Mouse (Mus musculus) c-Kit-positive CD71-positive TER-119-negative erythroid progenitor cells, embryonic 14.5 days (primary cell): ENCODE results near the gene Prss38.
A peak's percentile ranks its signal among the peaks of the same experiment; 100 is the strongest.
"Not testable (repeated sequence)": the region's sequence is repeated elsewhere in the genome, so short reads cannot be mapped to it uniquely, and the experiment has no call there.

Source experiments
- DNase-seq: peaks from one replicate; pipeline ENCODE4 v3.0.0-alpha.2; 2013; ENCODE audit warnings: low read depth

Prss38 gene

GRCm38 (mm10) chr11:59377999-59378398 is 2.5 kb upstream of the Prss38 start:
- DNase-seq = no peak

GRCm38 (mm10) chr11:59369848-59370247 is 5.6 kb downstream of the Prss38 start:
- DNase-seq = no peak

GRCm38 (mm10) chr11:59367955-59368354 is 7.5 kb downstream of the Prss38 start:
- DNase-seq = not testable (repeated sequence)

GRCm38 (mm10) chr11:59366633-59367032 is 8.8 kb downstream of the Prss38 start:
- no peak for DNase-seq

GRCm38 (mm10) chr11:59366031-59366430 is 9.4 kb downstream of the Prss38 start:
- DNase-seq = no peak

- DNase-seq = no peak
Observed at GRCm38 (mm10) chr11:59364417-59364816, 11.0 kb downstream of the Prss38 start.

GRCm38 (mm10) chr11:59364007-59364406 is 11.4 kb downstream of the Prss38 start:
- no peak for DNase-seq

GRCm38 (mm10) chr11:59361291-59361690 is 14.2 kb downstream of the Prss38 start:
- DNase-seq = no peak

- DNase-seq = no peak
Observed at GRCm38 (mm10) chr11:59356874-59357289, 18.6 kb downstream of the Prss38 start.

- no peak for DNase-seq
Observed at GRCm38 (mm10) chr11:59354793-59355192, 20.7 kb downstream of the Prss38 start.

GRCm38 (mm10) chr11:59350326-59350725 is 25.1 kb downstream of the Prss38 start:
- no peak for DNase-seq

- no peak for DNase-seq
Observed at GRCm38 (mm10) chr11:59346166-59346910, 29.1 kb downstream of the Prss38 start.

GRCm38 (mm10) chr11:59342956-59343355 is 32.5 kb downstream of the Prss38 start:
- DNase-seq = no peak

- DNase-seq = no peak
Observed at GRCm38 (mm10) chr11:59338736-59339120, 36.7 kb downstream of the Prss38 start.

GRCm38 (mm10) chr11:59337955-59338735 is 37.3 kb downstream of the Prss38 start:
- DNase-seq = no peak

GRCm38 (mm10) chr11:59336381-59336780 is 39.1 kb downstream of the Prss38 start:
- no peak for DNase-seq

- DNase-seq = no peak
Observed at GRCm38 (mm10) chr11:59335942-59336341, 39.5 kb downstream of the Prss38 start.

GRCm38 (mm10) chr11:59335150-59335549 is 40.3 kb downstream of the Prss38 start:
- no peak for DNase-seq

- DNase-seq = no peak
Observed at GRCm38 (mm10) chr11:59332938-59333337, 42.5 kb downstream of the Prss38 start.

- no peak for DNase-seq
Observed at GRCm38 (mm10) chr11:59331167-59331869, 44.1 kb downstream of the Prss38 start.

- peak; percentile 36 for DNase-seq
Observed at GRCm38 (mm10) chr11:59330560-59330959, 44.9 kb downstream of the Prss38 start.

- DNase-seq = no peak
Observed at GRCm38 (mm10) chr11:59329616-59330015, 45.8 kb downstream of the Prss38 start.

GRCm38 (mm10) chr11:59327625-59328024 is 47.8 kb downstream of the Prss38 start:
- DNase-seq = no peak
